Mouse (Mus musculus) neutrophil, adult 5-6 weeks (primary cell): ENCODE results near the gene Sf3a3. TPM values are rescaled to one million over a fixed set of nuclear protein-coding genes. Genes with fewer than 3 reads are reported as not detected.
A peak's percentile ranks its signal among the peaks of the same experiment; 100 is the strongest.

Source experiments
- ATAC-seq: fragments of 151-379, 151-347 bp; 2 replicates; pipeline ENCODE4 v1.8.0; 2017; ENCODE audit warnings: mild to moderate bottlenecking, moderate TSS enrichment; ENCODE audit not compliant: insufficient number of reproducible peaks, poor library complexity, low FRiP score, severe bottlenecking; ENCODE audit errors: extremely low read depth
- total RNA-seq: library from RNA; stranded (forward); fragments of 200-1000 nt; gene quantifications from 2 replicates; pipeline ENCODE4 v1.2.3, GENCODE M21; 2017

The Sf3a3 gene
- total RNA-seq: 66.7 and 71.5 TPM in 2 replicates

DNA sequence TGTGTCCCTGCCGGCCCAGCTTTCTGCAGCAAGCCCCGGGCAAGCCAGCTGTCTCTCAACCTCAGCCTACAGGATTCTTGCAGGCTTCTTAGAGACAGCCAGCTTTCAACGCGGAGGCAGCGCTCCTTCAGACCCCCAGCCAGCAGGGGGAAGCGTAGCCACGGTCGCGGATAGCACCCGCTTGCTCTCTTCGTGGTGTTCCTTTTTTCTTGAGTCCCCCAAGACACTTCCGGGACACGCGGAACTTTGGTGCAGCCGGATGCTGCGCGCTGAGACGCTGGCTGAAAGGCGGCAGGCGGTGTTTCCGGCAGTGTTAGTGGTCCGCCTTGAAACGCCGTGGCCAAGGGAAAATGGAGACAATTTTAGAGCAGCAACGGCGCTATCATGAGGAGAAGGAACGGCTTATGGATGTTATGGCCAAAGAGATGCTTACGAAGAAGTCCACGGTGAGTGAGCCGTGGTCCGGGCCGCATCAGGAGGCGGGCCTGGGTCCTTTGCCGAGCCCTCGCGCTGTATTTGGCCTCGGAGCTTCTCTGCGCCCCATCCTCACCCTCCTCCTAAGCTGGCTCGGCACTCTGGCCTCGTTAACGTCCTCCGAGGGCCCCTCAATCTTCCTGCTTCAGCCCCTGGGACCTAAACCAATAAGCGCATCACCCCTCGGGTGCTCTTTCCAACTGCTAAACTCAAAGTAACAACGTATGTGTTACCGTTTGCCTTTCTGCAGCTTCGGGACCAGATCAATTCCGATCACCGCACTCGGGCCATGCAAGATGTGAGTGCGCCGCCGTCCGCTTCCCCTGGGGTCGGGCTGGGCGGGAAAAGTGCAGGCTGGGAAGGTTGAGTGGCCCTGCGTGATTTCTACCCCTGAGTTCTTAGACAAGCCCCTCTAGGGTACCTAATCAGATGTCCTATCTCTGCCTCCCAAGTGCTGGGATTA is at the start of gene Sf3a3:
Gene Sf3a3 (plus strand): TSS at position 232 of the 937 bp plus-strand sequence.
- peak; percentile 98 for ATAC-seq

DNA sequence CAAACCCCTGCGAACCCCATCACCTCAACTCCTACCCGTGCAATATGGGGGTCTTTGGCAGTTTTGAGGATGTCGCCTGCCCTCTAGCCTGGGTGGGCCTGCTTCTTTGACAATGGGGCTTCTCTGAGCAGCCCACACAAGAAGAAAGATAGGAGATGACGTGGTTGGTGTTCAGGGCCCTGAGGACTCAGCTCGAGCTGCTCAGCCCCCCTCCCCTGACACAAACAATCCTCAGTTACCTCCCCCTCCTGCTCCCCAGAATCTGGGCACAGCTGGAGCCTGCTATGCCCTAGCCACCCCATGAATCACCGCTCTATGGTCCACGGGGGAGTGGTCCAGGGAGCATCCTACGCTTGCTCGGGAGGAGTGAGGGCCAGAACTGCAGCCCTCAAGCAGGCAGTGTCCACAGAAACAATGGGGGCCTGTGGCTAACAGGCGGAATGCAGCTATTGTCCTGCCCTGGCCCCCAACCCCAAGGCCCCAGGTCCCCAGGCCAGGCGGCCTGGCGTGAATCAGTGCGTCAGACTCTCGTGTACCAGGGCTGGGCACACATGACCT is 47.0 kb upstream of the Sf3a3 start:
- no peak for ATAC-seq

DNA sequence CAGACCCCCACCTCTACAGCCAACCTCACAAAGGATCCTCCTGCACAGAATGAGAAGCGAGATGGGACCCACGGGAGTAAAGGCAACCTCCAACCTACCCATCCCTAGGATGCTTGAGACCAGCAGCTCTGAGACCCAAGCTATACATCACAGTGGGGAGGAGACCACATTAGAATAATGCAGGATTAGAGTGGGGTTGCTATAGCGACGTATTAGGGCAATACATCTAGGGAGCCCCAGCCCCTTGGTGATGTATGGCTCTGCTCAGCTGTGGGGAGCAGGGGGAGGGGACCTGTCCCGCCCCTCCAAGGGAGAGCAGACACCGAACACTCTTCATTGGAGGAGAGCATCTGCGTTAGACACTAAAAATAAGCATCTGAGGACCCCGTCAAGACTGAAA is 46.5 kb upstream of the Sf3a3 start:
- no peak for ATAC-seq

DNA sequence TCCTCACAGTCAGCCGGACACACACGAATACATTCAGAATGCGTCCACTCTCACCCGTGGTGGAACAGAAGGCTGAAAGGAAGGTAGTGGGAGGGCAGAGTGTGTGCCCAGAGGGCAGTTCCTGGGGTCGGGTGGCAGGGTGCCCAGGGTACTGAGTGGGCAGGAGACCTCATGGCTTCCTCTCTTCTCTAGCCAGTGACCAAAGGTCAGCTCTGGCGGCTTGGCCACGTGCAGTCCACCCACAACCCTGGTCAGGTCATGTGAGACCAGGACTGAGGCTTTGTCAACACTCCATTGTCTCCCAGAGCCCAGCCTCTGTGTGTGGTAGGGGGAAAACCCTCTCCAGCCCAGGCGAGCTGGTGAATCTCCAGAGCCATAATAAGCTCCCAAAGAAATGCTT is 44.3 kb upstream of the Sf3a3 start:
- no peak for ATAC-seq

DNA sequence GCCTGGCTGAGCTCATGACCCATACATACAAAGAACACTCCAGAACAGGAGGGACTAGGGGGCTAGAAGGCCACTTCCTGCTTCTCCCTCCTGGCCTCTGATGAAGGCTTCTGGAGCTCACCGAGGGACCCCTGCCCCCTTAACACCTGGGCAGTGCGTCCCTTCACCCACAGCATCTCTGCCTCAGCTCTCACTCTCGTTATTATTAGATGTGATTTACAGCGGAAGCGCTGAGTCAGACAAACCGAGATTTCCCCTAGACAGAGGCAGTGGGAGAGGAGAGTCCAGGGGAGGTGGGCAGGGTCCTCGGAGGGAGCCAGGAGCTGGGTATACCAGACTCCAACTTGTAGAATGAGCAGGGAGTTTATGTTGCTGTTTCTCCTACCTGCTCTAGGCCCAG is 43.0 kb upstream of the Sf3a3 start:
- ATAC-seq: no peak

DNA sequence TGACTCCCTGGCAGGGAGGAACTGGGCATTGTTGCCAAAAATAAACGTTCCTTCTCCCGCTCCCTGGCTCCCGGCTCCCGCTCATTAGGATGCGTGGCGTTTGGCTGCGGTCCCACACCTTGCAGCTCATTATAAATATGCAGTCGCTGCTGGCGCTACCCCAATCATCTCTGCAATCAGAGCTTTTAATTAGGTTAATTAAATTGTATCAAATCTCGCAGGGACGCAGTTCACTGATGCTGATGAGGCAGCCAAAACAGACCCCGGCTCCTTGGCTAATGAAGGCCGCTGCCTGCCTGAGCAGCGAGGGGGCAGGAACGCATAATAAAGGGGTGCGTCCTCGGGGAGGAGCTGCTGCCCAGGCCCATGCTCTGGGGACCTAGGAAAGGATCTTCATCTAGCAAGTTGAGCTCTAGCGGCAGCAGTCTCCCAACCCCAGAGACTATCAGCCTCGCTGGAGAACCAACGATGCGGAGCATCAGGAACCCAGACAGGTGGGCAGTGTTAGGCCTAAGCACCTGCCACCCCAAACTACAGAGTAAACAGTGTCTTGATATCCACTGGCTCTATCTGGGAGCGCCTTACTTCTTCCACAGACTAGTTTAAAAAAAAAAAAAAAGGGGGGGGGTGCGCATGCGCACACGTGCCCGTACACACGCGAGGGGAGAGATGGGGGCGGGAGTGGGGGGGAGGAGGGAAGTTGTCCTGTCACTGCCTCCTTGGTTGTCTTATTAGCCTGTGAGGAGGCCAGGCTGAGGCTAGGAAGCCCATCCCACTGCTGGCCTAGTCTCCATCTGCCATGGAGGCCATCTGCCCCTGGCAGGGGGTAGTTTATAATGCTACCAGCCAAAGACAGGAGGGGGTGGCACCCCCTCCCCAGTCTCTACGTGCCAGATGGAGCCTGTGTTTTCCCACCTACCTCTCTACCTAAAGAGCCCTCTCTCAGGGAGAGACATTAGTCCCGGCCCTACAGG is 41.9 kb upstream of the Sf3a3 start:
- no peak for ATAC-seq

DNA sequence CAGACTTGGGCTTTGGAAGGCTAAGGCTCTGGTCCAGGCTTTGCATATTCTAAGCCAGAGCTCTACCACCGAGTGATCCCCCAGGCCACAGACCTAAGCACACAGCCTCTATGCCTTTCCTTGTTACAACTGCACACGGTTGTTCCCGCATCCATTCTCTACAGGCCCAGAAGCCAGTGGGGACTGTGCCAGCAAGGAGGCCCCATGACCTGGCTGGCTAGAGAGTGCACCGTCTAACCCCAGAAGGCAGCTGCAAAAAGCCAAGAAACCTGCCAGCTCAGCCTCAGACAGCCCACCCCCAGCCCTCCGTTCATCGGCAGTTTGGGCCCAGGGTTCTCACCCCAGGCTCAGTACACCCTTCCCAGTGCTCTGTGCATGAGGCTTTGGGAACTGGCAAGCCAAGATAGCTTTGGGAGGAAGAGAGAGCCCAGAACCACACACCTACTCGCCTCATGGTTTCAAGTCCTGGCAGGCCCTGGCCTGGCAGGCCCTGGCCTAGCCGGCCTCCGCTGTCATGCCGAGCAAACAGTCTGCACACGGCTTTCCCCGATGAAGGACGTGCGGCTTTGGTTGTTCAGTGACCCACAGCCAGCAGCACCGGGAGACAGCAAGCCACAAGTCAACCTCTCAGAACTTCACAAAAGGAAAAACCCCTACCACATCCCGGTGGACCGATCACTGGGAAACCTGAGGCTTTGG is 40.1 kb upstream of the Sf3a3 start:
- ATAC-seq: no peak

DNA sequence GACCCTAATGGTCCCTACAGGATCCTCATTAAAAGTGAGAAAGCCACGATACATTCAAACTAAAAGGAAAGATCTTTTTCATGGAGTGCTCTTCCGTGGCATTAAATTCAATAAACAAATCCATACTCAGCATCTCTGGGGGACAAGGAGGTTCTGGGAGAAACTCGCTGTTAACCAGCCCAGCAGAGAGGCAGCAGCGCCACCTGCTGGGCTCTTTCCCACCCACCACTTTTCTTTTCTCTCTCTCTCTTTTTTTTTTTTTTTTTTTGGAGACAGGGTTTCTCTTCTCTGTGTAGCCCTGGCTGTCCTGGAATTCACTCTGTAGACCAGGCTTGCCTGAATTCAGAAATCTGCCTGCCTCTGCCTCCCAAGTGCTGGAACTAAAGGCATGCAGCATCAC is 39.5 kb upstream of the Sf3a3 start:
- ATAC-seq: no peak

DNA sequence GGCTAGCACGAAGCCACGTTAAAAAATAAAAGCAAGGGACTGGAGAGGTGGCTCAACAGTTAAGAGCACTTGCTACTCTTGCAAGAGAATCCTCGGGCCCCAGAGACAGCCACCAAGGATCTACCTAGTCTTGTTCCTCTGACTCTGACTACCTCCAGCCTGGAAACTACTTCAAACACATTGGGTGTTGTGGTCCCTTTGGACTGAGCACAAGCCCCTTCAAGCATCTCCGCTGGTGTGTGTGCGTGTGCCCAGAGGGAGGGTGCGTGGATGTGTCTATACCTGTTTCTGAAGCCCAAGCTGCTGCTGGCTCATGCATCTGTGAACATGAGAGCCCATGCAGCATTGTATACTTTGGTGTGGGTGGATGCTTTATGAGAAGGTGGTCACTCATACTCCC is 38.6 kb upstream of the Sf3a3 start:
- ATAC-seq: no peak

DNA sequence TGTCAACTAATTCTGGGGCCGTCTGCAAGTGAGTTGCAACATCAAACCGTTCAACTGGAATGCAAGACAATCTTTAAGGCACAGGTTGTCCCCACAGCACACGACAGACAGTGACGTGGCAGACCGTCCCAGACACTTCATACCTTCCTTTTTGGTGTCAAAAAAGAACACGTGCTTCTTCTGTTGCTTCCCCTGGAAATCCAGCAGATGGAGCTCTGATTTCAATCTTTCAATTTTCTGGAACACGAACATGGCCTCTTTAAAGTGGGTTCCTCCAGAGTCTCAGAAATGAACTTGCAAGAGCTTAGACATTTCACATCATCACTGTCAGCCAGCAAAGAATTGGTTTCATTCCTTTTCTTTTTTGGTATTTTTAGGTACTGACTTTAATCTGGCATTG is 32.3 kb upstream of the Sf3a3 start:
- no peak for ATAC-seq

DNA sequence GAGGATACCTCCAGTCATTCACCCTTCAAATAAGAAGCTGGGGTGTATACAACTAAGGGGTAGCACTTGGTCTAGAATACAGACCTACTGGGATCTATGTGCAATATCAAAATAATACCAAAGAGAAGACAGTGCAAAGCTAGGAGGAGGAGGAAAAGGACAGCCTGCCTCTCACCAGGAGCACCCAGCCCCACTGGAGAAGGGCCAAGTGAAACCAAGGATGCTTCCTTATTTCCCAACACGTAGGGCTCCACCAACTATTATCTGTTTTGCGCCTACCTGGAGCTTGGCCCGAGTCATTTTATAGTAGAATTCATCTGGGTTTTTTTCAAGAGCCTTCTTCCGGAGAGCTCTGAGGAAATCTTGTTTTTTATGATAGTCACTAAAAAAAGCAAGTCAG is 31.1 kb upstream of the Sf3a3 start:
- ATAC-seq: no peak

DNA sequence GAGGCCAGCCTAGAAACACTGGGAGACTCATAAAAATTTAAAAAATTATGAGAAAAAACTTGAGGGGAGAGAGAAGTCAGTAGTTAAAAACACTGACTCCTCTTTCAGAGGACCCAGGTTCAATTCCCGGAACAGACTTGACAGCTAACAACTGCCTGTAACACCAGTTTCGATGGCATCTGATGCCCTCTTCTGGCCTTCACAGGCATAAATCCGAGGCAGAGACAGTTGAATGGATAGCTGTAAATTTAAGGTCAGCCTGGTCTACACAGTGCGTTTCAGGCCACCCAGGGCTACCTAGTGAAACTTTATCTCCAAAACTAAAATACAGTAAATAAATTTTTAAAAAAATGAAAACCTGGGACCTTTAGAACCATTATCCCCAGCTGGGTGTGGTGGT is 29.6 kb upstream of the Sf3a3 start:
- no peak for ATAC-seq

DNA sequence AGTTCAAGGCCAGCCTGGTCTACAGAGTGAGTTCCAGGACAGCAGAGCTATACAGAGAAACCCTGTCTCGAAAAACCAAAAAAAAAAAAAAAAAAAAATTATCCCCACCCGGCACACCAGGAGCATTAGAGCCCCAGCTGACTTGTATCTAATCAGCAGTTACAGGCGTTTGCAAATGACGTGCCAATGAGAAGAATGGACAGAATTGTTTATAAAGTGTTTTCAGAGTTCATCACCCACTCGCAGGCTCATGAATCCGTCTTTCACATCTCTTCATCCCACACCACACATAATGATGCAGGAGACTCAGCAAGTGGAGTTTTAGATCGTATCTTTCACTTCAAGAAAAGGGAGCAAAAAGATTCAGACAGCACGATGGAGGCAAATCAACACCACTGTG is 29.1 kb upstream of the Sf3a3 start:
- ATAC-seq: no peak

DNA sequence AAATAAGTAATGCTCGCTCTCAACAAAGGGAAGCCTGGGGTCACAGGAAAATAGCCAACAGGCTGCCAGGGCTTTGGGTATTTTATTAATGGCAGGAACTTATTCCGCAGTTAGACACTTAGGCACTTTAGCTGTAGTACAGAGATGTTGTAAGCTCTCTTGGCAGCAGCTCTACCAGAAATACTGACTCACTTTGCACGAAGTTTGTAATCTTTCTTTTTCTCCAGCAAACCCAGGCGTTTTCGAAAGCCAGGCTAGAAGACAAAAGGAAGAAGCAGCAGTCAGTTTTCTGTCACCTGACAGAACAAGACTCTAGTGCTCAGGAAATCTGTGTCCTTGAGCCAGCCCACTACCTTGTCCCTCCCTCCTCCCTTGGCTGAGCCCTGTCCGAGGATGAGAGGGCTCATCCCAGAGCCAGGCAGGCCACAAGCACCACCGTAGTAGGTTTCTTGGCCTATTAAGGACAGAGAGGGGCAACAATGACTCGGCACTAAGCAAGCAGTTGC is 28.6 kb upstream of the Sf3a3 start:
- no peak for ATAC-seq

DNA sequence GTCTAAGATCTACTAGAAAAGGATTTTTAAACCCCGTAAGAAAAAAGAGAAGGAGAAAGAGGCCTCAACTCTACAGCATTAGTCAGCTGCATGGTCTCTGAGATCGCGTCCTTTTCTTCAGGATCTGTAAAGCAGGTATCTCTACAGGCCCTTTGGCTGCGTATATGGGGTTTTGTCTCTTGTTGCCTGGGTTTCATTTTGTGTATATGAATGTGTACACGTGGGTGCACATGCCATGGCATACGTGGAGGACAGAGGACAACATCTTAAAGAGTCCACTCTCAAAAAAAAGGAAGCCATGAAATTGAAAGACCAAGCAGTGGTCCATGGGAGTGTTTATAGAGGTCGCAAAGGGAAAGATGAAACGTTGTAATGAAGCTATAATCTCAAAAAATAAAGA is 23.1 kb upstream of the Sf3a3 start:
- no peak for ATAC-seq

DNA sequence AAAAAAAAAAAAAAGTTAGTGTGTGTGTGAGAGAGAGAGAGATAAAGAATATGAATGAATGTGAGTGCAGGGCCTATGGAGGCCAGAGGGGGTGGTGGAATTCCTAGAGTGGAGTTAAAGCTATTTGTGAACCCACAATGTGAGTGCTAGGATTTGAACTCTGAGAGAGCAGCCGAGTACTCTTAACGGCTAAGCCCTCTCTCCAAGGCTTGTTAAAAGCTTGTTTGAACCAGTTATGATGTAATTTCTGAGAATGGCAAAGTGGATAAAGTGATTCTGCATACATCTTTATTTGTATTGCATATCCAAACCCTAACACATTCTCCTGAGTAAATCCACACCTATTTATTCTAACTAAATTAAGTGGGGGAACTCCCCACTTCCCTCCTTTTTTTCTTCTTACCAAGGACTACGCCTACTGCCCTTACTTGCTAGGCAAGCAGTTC is 22.1 kb upstream of the Sf3a3 start:
- ATAC-seq: no peak

DNA sequence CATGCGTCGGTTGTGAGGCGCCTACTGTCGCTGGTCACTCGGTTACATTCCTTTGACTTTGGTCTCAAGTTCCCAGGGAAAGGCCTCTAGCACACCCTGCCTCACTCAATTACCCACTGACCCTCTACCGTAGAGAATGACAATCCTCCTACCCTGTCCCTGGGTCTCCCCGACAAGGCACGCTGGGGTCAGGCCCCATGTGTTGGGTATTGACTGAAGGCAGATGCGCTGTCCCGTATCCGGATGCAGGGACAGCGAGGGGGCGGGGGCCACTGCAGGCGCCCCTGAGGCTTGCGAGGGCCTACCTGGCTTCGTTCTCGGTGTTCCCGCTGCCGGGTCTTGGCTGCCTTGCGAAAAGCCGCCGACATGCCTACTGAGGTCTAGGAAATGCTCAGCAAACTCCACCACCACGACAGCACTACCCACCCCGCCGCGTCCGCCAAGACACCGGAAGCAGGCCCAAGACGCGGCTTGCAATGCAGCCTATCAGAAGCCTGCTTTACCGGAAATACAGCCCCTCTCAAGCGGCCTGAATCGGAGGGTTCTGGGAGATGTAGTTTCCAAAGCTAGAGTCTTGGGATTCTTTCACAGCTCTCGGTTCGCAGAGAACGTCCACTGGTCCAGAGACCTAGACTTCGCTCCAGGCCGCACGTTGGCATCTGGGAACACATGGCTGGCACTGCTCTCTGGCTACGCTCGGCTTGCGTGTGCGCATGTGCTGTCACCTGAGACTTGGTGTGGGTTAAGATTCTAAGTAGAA is 21.3 kb upstream of the Sf3a3 start, which contains the start of gene Utp11:
Gene Utp11 (minus strand): TSS at position 466 of the 760 bp plus-strand sequence.
- ATAC-seq: peak; percentile 98

DNA sequence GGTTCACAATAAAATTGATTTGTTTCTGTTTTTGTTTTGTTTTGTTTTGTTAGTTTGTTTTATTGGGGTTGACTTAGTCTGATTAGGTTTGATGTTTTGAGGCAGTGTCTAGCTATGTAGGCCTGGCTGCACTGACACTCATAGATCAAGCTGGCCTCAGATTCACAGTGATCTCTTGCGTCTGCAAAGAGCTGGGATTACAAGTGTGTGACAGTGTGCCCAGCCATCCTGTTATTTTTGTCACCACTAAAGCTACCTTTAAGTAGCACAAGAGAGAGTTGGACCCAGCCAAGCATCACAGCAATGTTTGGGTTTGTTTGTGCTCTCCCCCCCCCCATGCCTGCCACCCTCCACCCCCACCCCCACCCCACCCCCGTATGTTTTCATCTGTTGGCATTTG is 20.0 kb upstream of the Sf3a3 start:
- no peak for ATAC-seq
